In genomic region chr2:132869682-132870081, GRCm38 (mm10) we compare ENCODE assay signal across 19 mouse cellular contexts. TPM values are rescaled to one million over a fixed set of nuclear protein-coding genes. Genes with fewer than 3 reads are reported as not detected.
A peak's percentile ranks its signal among the peaks of the same experiment; 100 is the strongest.
DNase-seq lines count a peak whose midpoint lies in the region; ATAC-seq lines count a peak whose summit lies in the region.
"Had no signal": no experiment of that assay in that cellular context is flagged by ENCODE, and none has a peak within 500 bp of the region (broad histone marks: within the 10 kb centered on the region; RNA-seq: fewer than 3 reads in every experiment).

No protein-coding gene starts in this region.

- H3K27ac ChIP-seq in heart, embryonic 15.5 days = no peak overlapping the region
- no peak overlapping the region for H3K27ac ChIP-seq in midbrain, embryonic 15.5 days
- H3K27ac ChIP-seq in midbrain, embryonic 10.5 days (replicated peaks) = no peak overlapping the region
- H3K27ac ChIP-seq: forebrain, embryonic 15.5 days; left cerebral cortex, adult 2 months; limb, embryonic 10.5 days; liver, embryonic 14.5 days; midbrain, embryonic 12.5 days had no signal

- peaks cover 14% of the 10 kb centered on the region for H3K36me3 ChIP-seq in heart, embryonic 15.5 days
- H3K36me3 ChIP-seq in midbrain, embryonic 15.5 days (replicated peaks) = 0 out of 2 replicates have a peak, but pooled peaks cover 3% of the 10 kb centered on the region
- H3K36me3 ChIP-seq in midbrain, embryonic 10.5 days = peaks cover 26% of the 10 kb centered on the region
- peaks cover 21% of the 10 kb centered on the region for H3K36me3 ChIP-seq in megakaryocyte, embryonic 14.5 days (replicated peaks; ENCODE audit: low read length)

- H3K27me3 ChIP-seq in heart, embryonic 15.5 days = no peaks in the 10 kb centered on the region
- H3K27me3 ChIP-seq in midbrain, embryonic 15.5 days (replicated peaks) = no peaks in the 10 kb centered on the region
- no peaks in the 10 kb centered on the region for H3K27me3 ChIP-seq in midbrain, embryonic 10.5 days (ENCODE audit: low read depth, poor library complexity, severe bottlenecking)
- peaks cover 2% of the 10 kb centered on the region for H3K27me3 ChIP-seq in megakaryocyte, embryonic 14.5 days (replicated peaks)
- H3K27me3 ChIP-seq: forebrain, embryonic 15.5 days; midbrain, embryonic 12.5 days had no signal

- no peak for DNase-seq in heart, postnatal 14 days
- no peak for DNase-seq in midbrain, embryonic 10.5 days (ENCODE audit: low spot score)
- peak; percentile 40 for DNase-seq in adrenal gland, postnatal 25 days
- no peak for DNase-seq in layer of hippocampus, adult 9-10 months (ENCODE audit: low spot score)
- DNase-seq: cerebellum, adult 11 months; heart, adult 18-20 months; lung, postnatal 10 days; thymus, postnatal 36 days had no signal

- no peaks in the 10 kb centered on the region for H3K9me3 ChIP-seq in heart, embryonic 15.5 days (replicated peaks)
- no peaks in the 10 kb centered on the region for H3K9me3 ChIP-seq in midbrain, embryonic 15.5 days
- H3K9me3 ChIP-seq in midbrain, embryonic 10.5 days (replicated peaks) = no peaks in the 10 kb centered on the region
- H3K9me3 ChIP-seq in megakaryocyte, embryonic 14.5 days = peaks cover under 1% of the 10 kb centered on the region; the same call in 1 of the 2 replicates
- H3K9me3 ChIP-seq: forebrain, embryonic 15.5 days; G1E; limb, embryonic 10.5 days; midbrain, embryonic 12.5 days had no signal

- H3K9ac ChIP-seq in heart, embryonic 15.5 days = no peak overlapping the region
- H3K9ac ChIP-seq in midbrain, embryonic 15.5 days = no peak overlapping the region
- H3K9ac ChIP-seq: forebrain, embryonic 15.5 days; liver, embryonic 14.5 days; midbrain, embryonic 12.5 days had no signal

- no peak overlapping the region for H3K4me3 ChIP-seq in heart, embryonic 15.5 days
- H3K4me3 ChIP-seq in midbrain, embryonic 15.5 days = no peak overlapping the region
- no peak overlapping the region for H3K4me3 ChIP-seq in midbrain, embryonic 10.5 days
- H3K4me3 ChIP-seq in megakaryocyte, embryonic 14.5 days (replicated peaks) = peak overlapping the region; percentile 28
- H3K4me3 ChIP-seq: forebrain, embryonic 15.5 days; left cerebral cortex, adult 2 months; limb, embryonic 10.5 days; midbrain, embryonic 12.5 days had no signal

- no peak overlapping the region for H3K4me2 ChIP-seq in heart, embryonic 15.5 days
- no peak overlapping the region for H3K4me2 ChIP-seq in midbrain, embryonic 15.5 days
- H3K4me2 ChIP-seq: forebrain, embryonic 15.5 days; midbrain, embryonic 12.5 days had no signal

- intact Hi-C loops in heart, postnatal 14 days (cut with DNase I) = no loop called here

- no peaks in the 10 kb centered on the region for H3K4me1 ChIP-seq in heart, embryonic 15.5 days (replicated peaks)
- no peaks in the 10 kb centered on the region for H3K4me1 ChIP-seq in midbrain, embryonic 15.5 days
- H3K4me1 ChIP-seq in midbrain, embryonic 10.5 days = no peaks in the 10 kb centered on the region
- peaks cover 58% of the 10 kb centered on the region for H3K4me1 ChIP-seq in megakaryocyte, embryonic 14.5 days
- H3K4me1 ChIP-seq: forebrain, embryonic 15.5 days; limb, embryonic 10.5 days; midbrain, embryonic 12.5 days had no signal

- ATAC-seq in heart, embryonic 15.5 days (replicated peaks; ENCODE audit: insufficient number of reproducible peaks, insufficient read depth, low FRiP score, low read depth) = 0 out of 2 replicates have a peak, but pooled peaks have one; percentile 39
- 0 out of 2 replicates have a peak, but pooled peaks have one; percentile 14 for ATAC-seq in midbrain, embryonic 15.5 days (replicated peaks)
- no peak for ATAC-seq in megakaryocyte-erythroid progenitor cell, adult 5-6 weeks (replicated peaks; ENCODE audit: low FRiP score, low TSS enrichment, poor library complexity, severe bottlenecking)
- ATAC-seq: forebrain, embryonic 15.5 days had no signal

- 78% methylated on average over 5 of the region's 5 CpGs for WGBS in heart, embryonic 15.5 days
- WGBS in midbrain, embryonic 15.5 days = 95% methylated on average over 5 of the region's 5 CpGs
- WGBS in midbrain, embryonic 10.5 days = 86% methylated on average over 5 of the region's 5 CpGs

RNA-seq across cellular contexts. Expression of gene Lrrn4, which starts 11.0 kb away (rescaled TPM):
- polyA plus RNA-seq in heart, embryonic 15.5 days (2015; fragmentation: Nextera tagmentation; extraction: Ambion mirVana) = 11.7 and 15.9 TPM in 2 replicates
- total RNA-seq in heart, postnatal 14 days (2021) = 1 to 10 TPM; 7.2 to 8.0 TPM
- polyA plus RNA-seq in midbrain, embryonic 15.5 days (2015; fragmentation: Nextera tagmentation; extraction: Ambion mirVana) = 0.40 and 0.46 TPM in 2 replicates
- 0.22 and 0.26 TPM in 2 replicates for polyA plus RNA-seq in midbrain, embryonic 10.5 days (2016; fragmentation: Nextera tagmentation; extraction: Ambion mirVana)
- 1.6 and 2.2 TPM in 2 replicates for total RNA-seq in adrenal gland, postnatal 25 days (2021)
- 0.07 TPM in 1 of 2 replicates, not detected in the other for polyA plus RNA-seq in megakaryocyte, embryonic 14.5 days (2012; ENCODE audit: insufficient read depth, low replicate concordance)
- not detected in 2 replicates for total RNA-seq in megakaryocyte-erythroid progenitor cell, adult 5-6 weeks (2014; fragmentation: Nextera tagmentation)
- total RNA-seq in megakaryocyte-erythroid progenitor cell, adult 5-6 weeks (2017) = not detected in 2 replicates
- polyA plus RNA-seq: G1E; hindbrain, embryonic 11.5 days had no signal

RNA-seq across cellular contexts. Expression of gene Crls1, which starts 23.2 kb away (rescaled TPM):
- polyA plus RNA-seq in heart, embryonic 15.5 days (2015; fragmentation: Nextera tagmentation; extraction: Ambion mirVana) = 15.8 and 16.9 TPM in 2 replicates
- 10 to 100 TPM; 15.1 to 16.0 TPM for total RNA-seq in heart, postnatal 14 days (2021)
- polyA plus RNA-seq in midbrain, embryonic 15.5 days (2015; fragmentation: Nextera tagmentation; extraction: Ambion mirVana) = 14.7 and 18.0 TPM in 2 replicates
- 6.5 and 7.6 TPM in 2 replicates for polyA plus RNA-seq in midbrain, embryonic 10.5 days (2016; fragmentation: Nextera tagmentation; extraction: Ambion mirVana)
- total RNA-seq in adrenal gland, postnatal 25 days (2021) = 81.5 and 97.2 TPM in 2 replicates
- polyA plus RNA-seq in megakaryocyte, embryonic 14.5 days (2012; ENCODE audit: insufficient read depth, low replicate concordance) = 38.6 and 39.3 TPM in 2 replicates
- total RNA-seq in megakaryocyte-erythroid progenitor cell, adult 5-6 weeks (2014; fragmentation: Nextera tagmentation) = 26.1 and 28.3 TPM in 2 replicates
- 45.2 and 49.1 TPM in 2 replicates for total RNA-seq in megakaryocyte-erythroid progenitor cell, adult 5-6 weeks (2017)

RNA-seq across cellular contexts. Expression of gene Mcm8, which starts 53.7 kb away (rescaled TPM):
- polyA plus RNA-seq in heart, embryonic 15.5 days (2015; fragmentation: Nextera tagmentation; extraction: Ambion mirVana) = 8.3 and 10.0 TPM in 2 replicates
- 1 to 10 TPM; 2.6 to 2.9 TPM for total RNA-seq in heart, postnatal 14 days (2021)
- polyA plus RNA-seq in midbrain, embryonic 15.5 days (2015; fragmentation: Nextera tagmentation; extraction: Ambion mirVana) = 5.2 and 5.5 TPM in 2 replicates
- polyA plus RNA-seq in midbrain, embryonic 10.5 days (2016; fragmentation: Nextera tagmentation; extraction: Ambion mirVana) = 31.1 and 31.7 TPM in 2 replicates
- 5.8 and 6.6 TPM in 2 replicates for total RNA-seq in adrenal gland, postnatal 25 days (2021)
- polyA plus RNA-seq in megakaryocyte, embryonic 14.5 days (2012; ENCODE audit: insufficient read depth, low replicate concordance) = 1.6 and 3.6 TPM in 2 replicates
- total RNA-seq in megakaryocyte-erythroid progenitor cell, adult 5-6 weeks (2014; fragmentation: Nextera tagmentation) = 16.9 and 19.0 TPM in 2 replicates
- total RNA-seq in megakaryocyte-erythroid progenitor cell, adult 5-6 weeks (2017) = 16.6 and 19.0 TPM in 2 replicates

RNA-seq across cellular contexts. Expression of gene Trmt6, which starts 53.8 kb away (rescaled TPM):
- polyA plus RNA-seq in heart, embryonic 15.5 days (2015; fragmentation: Nextera tagmentation; extraction: Ambion mirVana) = 16.7 and 19.3 TPM in 2 replicates
- total RNA-seq in heart, postnatal 14 days (2021) = 1 to 10 TPM; 6.9 to 7.9 TPM
- 17.8 and 21.8 TPM in 2 replicates for polyA plus RNA-seq in midbrain, embryonic 15.5 days (2015; fragmentation: Nextera tagmentation; extraction: Ambion mirVana)
- polyA plus RNA-seq in midbrain, embryonic 10.5 days (2016; fragmentation: Nextera tagmentation; extraction: Ambion mirVana) = 38.2 and 42.8 TPM in 2 replicates
- total RNA-seq in adrenal gland, postnatal 25 days (2021) = 21.9 and 25.3 TPM in 2 replicates
- polyA plus RNA-seq in megakaryocyte, embryonic 14.5 days (2012; ENCODE audit: insufficient read depth, low replicate concordance) = 2.6 and 3.4 TPM in 2 replicates
- total RNA-seq in megakaryocyte-erythroid progenitor cell, adult 5-6 weeks (2014; fragmentation: Nextera tagmentation) = 45.5 and 56.6 TPM in 2 replicates
- total RNA-seq in megakaryocyte-erythroid progenitor cell, adult 5-6 weeks (2017) = 47.5 and 53.4 TPM in 2 replicates
